Mouse (Mus musculus) heart, postnatal 0 days (tissue): ENCODE results near the gene Upp2. TPM values are rescaled to one million over a fixed set of nuclear protein-coding genes. Genes with fewer than 3 reads are reported as not detected.

Experiments used
- ATAC-seq: fragments of 200-750 bp; cut with Nextera tagmentation; 2 replicates; pipeline ENCODE4 v1.8.0; 2017; ENCODE audit warnings: low read depth, moderate number of reproducible peaks, moderate library complexity; ENCODE audit not compliant: insufficient read depth
- DNase-seq: peaks from one replicate; pipeline ENCODE4 v3.0.0-alpha.2; 2016; ENCODE audit warnings: low spot score
- H3K27ac ChIP-seq: fragments of 300-500 bp; sonication (generic); 2 replicates; pipeline ENCODE4 v1.5.1; 2014; ENCODE audit warnings: low read depth, mild to moderate bottlenecking
- H3K27me3 ChIP-seq: fragments of 300-500 bp; sonication (generic); 2 replicates; pipeline ENCODE4 v1.6.1; 2014; ENCODE audit warnings: low read length, mixed read lengths; ENCODE audit not compliant: control insufficient read depth, insufficient read depth
- H3K36me3 ChIP-seq: fragments of 300-500 bp; sonication (generic); replicated peaks from 2 replicates; pipeline ENCODE4 v1.6.1; 2014; ENCODE audit warnings: low read length, mixed read lengths; ENCODE audit not compliant: control insufficient read depth, insufficient read depth
- H3K4me1 ChIP-seq: fragments of 300-500 bp; sonication (generic); 2 replicates; pipeline ENCODE4 v1.6.1; 2014; ENCODE audit warnings: antibody characterized with exemption; ENCODE audit not compliant: control insufficient read depth, insufficient read depth
- H3K4me2 ChIP-seq: fragments of 300-500 bp; sonication (generic); 2 replicates; pipeline ENCODE4 v1.6.1; 2014; ENCODE audit warnings: low read depth, mild to moderate bottlenecking, low read length, moderate library complexity
- H3K4me3 ChIP-seq: fragments of 300-500 bp; sonication (generic); 2 replicates; pipeline ENCODE4 v1.5.1; 2014; ENCODE audit warnings: low read depth, low read length
- H3K9ac ChIP-seq: fragments of 300-500 bp; sonication (generic); replicated peaks from 2 replicates; pipeline ENCODE4 v1.6.1; 2014; ENCODE audit warnings: low read depth, low read length, mixed read lengths
- H3K9me3 ChIP-seq: fragments of 300-500 bp; sonication (generic); replicated peaks from 2 replicates; pipeline ENCODE4 v1.6.1; 2016; ENCODE audit warnings: low read length; ENCODE audit not compliant: control insufficient read depth
- CTCF ChIP-seq: IDR thresholded peaks from 2 replicates; pipeline ENCODE4 v1.5.1; 2016; ENCODE audit warnings: antibody characterized with exemption, control low read depth, low read depth
- EP300 ChIP-seq: IDR thresholded peaks from 2 replicates; pipeline ENCODE4 v1.6.1; 2016; ENCODE audit warnings: antibody characterized with exemption, low read depth
- WGBS: fragments of 180-500 bp; shearing (Covaris S2); extraction: QIAGEN DNeasy Blood & Tissue Kit; methylation state at CpG from one replicate; pipeline ENCODE4 v1.1.7; 2014; 5-methylcytosine and 5-hydroxymethylcytosine counted together
- polyA plus RNA-seq: library from polyadenylated mRNA; unstranded; fragments of >200 nt; fragmentation: Nextera tagmentation; extraction: Ambion mirVana; gene quantifications from 2 replicates; pipeline ENCODE4 v1.2.1, GENCODE M21; 2015
- total RNA-seq: library from RNA; depleted of rRNA; stranded (reverse); fragments of >200 nt; gene quantifications from 2 replicates; pipeline ENCODE4 v1.2.3, GENCODE M21; 2014; ENCODE audit warnings: low replicate concordance

The Upp2 gene
- total and polyA plus RNA-seq, 2 experiments from 2014 or later, result 0.92 to 4.3 TPM

DNA sequence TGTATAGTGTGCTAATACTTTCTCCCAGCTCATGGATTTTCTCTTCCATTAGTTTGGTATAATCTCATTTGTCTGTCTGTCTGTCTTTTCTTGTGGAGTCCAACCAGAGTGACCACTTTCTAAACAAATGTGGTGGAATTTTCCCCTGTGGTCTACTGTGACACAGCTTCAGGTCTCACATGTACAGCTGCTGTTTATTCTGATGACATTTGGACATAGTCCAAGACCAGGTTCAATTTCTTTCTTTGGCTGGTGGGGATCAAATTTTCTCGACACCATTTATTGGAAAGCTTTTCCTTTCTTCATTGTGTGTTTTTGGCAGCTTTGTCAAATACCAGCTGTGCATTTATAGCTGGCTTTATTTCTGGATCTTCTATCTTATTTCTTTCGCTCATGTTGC is 191.0 kb downstream of the Upp2 start:
- 63% methylated on average over 2 of the region's 2 CpGs for WGBS
- H3K27ac ChIP-seq, result no peak overlapping the region

DNA sequence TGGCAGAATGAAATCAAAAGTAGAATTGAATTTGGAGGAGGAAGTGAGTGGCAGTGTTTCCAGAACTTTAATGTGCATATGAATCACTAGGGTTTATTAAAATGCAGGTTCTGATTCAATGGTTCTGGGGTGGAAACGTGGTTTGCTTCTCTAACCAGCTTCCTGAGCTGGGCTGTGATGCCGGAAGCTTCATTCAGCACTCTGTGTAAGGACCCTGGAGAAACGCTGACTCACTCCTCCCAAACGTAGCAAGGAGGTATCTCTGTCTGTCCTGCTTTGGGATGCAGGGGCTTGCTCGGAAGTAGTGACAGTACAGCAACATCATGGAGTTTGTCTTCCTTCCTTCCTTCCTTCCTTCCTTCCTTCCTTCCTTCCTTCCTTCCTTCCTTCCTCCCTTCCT is 192.6 kb downstream of the Upp2 start:
- no peak overlapping the region for H3K4me2 ChIP-seq
- DNase-seq, result no peak
- H3K9ac ChIP-seq, result no peak overlapping the region
- WGBS, result 53% methylated on average over 5 of the region's 5 CpGs
- TF ChIP-seq CTCF, result no peak
- TF ChIP-seq EP300, result no peak
- H3K9me3 ChIP-seq, result no peaks in the 10 kb centered on the region
- H3K36me3 ChIP-seq, result no peaks in the 10 kb centered on the region
- no peak overlapping the region for H3K4me3 ChIP-seq
- ATAC-seq, result no peak
- no peak overlapping the region for H3K27ac ChIP-seq
- no peaks in the 10 kb centered on the region for H3K4me1 ChIP-seq
- no peaks in the 10 kb centered on the region for H3K27me3 ChIP-seq

More for the DNA sequence above, 191.0 kb downstream of the Upp2 start:
- no peaks in the 10 kb centered on the region for H3K36me3 ChIP-seq
- H3K9ac ChIP-seq, result no peak overlapping the region
- H3K4me2 ChIP-seq, result no peak overlapping the region
- no peak for TF ChIP-seq CTCF
- TF ChIP-seq EP300, result no peak
- ATAC-seq (no peak), DNase-seq (no peak)
- no peaks in the 10 kb centered on the region for H3K4me1 ChIP-seq
- H3K27me3 ChIP-seq, result no peaks in the 10 kb centered on the region
- H3K9me3 ChIP-seq, result no peaks in the 10 kb centered on the region
- H3K4me3 ChIP-seq, result no peak overlapping the region

DNA sequence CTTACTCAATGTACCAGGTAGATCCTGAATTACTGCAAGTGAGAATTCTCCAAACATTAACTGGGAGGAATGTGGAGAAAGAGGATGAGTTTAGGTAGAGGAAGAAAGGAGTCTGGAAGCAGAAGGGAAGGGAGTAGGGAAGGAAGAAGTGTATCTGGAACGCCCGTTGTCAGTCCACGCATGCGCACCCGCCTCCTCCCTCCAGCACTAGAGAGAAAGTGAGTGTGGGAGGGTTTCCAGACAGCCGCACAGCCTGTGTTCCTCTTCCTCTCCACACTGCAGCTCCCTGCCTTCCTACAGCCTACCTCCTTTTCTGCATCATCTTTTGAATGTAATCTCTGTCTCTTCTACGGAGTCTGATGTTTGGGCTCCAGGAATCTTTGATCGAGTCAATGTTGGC is 198.0 kb downstream of the Upp2 start:
- Histone ChIP-seq H3K4me1 (no peaks in the 10 kb centered on the region), H3K27me3 (no peaks in the 10 kb centered on the region), H3K9ac (no peak overlapping the region), H3K27ac (no peak overlapping the region), H3K9me3 (no peaks in the 10 kb centered on the region), H3K4me3 (no peak overlapping the region), H3K4me2 (no peak overlapping the region), H3K36me3 (no peaks in the 10 kb centered on the region)
- WGBS, result 69% methylated on average over 8 of the region's 8 CpGs
- DNase-seq, result no peak
- TF ChIP-seq EP300 (no peak), CTCF (no peak)
- ATAC-seq, result no peak

DNA sequence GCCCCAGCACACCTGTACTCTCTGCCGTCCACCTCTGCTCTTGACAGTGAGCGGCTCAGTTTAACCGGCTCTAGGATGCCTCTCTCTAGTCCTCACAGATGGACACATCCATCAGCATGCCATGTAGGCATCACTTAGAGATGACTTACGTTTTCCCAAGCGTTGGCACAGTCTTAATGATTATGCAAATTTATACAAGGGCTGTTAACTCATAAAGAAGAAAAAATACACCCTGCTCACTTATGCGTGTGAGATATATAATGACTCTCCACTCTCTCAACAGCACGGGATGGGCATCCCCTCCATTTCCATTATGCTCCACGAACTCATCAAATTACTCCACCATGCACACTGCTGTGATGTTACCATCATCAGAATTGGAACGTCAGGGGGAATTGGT is 206.7 kb downstream of the Upp2 start:
- no peak overlapping the region for H3K4me2 ChIP-seq
- H3K27ac ChIP-seq, result no peak overlapping the region
- no peak for TF ChIP-seq CTCF
- TF ChIP-seq EP300, result no peak
- WGBS, result 87% methylated on average over 9 of the region's 9 CpGs
- DNase-seq (no peak), ATAC-seq (no peak)
- H3K4me3 ChIP-seq, result no peak overlapping the region
- H3K9me3 ChIP-seq, result no peaks in the 10 kb centered on the region
- H3K4me1 ChIP-seq, result no peaks in the 10 kb centered on the region
- no peak overlapping the region for H3K9ac ChIP-seq
- H3K27me3 ChIP-seq, result no peaks in the 10 kb centered on the region
- H3K36me3 ChIP-seq, result no peaks in the 10 kb centered on the region

DNA sequence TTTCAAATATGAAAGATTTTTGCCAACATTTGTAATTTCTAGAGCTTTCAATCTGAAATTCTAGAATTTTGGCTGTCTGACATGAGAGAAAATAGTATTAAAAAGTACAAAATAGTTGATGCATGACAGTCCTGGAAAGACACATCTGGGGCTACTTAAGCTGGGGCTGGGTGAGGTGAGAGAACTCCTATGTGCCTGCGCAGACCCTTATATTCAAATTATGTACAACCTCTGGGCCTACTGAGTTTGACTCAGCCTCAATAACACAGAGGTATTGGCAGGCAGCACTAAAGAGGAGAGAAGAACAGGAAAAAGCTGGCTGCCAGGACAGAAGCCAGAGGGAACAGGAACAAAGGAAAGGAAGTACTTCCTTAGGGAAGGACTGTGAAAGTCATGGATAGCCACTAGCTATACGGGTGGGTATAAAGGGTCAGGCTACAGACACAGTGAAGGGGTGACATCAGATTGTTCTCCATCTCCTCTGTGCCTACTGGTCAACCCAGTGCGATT is 211.9 kb downstream of the Upp2 start:
- DNase-seq (no peak), ATAC-seq (no peak)
- no peak for TF ChIP-seq EP300
- no peak for TF ChIP-seq CTCF
- no peak overlapping the region for H3K4me2 ChIP-seq
- no peaks in the 10 kb centered on the region for H3K27me3 ChIP-seq
- WGBS, result 79% methylated on average over 3 of the region's 3 CpGs
- H3K27ac ChIP-seq, result no peak overlapping the region
- no peak overlapping the region for H3K4me3 ChIP-seq
- no peaks in the 10 kb centered on the region for H3K4me1 ChIP-seq
- H3K9me3 ChIP-seq, result no peaks in the 10 kb centered on the region
- H3K36me3 ChIP-seq, result no peaks in the 10 kb centered on the region
- no peak overlapping the region for H3K9ac ChIP-seq

DNA sequence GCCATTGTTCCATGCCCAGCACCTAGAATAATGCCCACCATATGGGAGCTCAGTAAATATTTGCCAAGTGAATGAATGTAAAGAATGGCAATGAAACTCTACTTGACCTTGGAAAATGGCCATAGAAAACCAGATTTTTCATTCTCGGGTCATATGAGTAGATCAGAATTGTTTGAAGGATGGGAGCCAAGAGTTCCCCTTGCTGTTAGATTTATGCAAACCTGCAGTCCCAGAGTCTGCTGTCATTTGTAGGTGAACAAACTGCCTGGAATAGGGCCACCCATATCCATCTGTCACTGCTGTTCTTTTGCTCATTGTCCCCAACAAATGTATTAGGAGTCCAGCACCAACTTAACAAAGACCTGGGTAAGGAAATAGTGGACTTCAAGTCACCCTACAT is 216.4 kb downstream of the Upp2 start:
- 73% methylated on average over 1 of the region's 1 CpGs for WGBS
- TF ChIP-seq EP300, result no peak
- TF ChIP-seq CTCF, result no peak

More for the DNA sequence above, 216.4 kb downstream of the Upp2 start:
- ATAC-seq (no peak), DNase-seq (no peak)
- H3K27ac ChIP-seq, result no peak overlapping the region
- H3K36me3 ChIP-seq, result no peaks in the 10 kb centered on the region
- H3K4me1 ChIP-seq, result no peaks in the 10 kb centered on the region
- no peak overlapping the region for H3K4me3 ChIP-seq
- no peaks in the 10 kb centered on the region for H3K9me3 ChIP-seq
- H3K27me3 ChIP-seq, result no peaks in the 10 kb centered on the region
- no peak overlapping the region for H3K4me2 ChIP-seq
- H3K9ac ChIP-seq, result no peak overlapping the region
